Mouse (Mus musculus) frontal cortex, postnatal 10 days (tissue): ENCODE data around the gene Dcpp2.
A peak's percentile ranks its signal among the peaks of the same experiment; 100 is the strongest.
"Not testable (repeated sequence)": the region's sequence is repeated elsewhere in the genome, so short reads cannot be mapped to it uniquely, and the experiment has no call there.

ENCODE experiments used
- DNase-seq, 2 experiments: peaks; one replicate each; pipeline ENCODE4 v3.0.0; 2022; ENCODE audit warnings: low spot score in 2 of 2, mixed read lengths in 1 of 2

Dcpp2 gene

DNA sequence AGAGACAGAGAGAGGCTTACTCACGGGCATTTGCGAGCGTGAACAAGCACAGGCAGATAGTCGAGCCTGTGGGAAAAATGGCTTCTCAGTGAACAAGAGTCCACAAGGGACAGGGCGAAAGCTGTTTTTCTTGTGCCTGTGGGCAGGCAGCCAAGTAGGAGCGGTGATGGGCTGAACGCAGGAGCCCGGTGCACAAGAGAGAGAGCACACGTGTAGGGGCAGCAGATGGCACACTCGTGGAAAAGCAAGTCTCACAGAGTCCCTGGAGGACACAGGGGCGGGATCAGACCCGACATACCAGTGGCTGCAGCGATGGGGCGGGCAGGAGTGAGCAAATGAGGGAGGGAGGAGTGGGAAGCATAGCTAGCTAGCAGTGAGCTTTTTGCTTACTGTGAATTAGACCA lies 44.4 kb downstream of the Dcpp2 start:
- DNase-seq, result peak; percentile 46 to 74

GRCm38 (mm10) chr17:23931157-23931556 lies 50.5 kb downstream of the Dcpp2 start:
- no peak for DNase-seq

- DNase-seq, result no peak
Measured at GRCm38 (mm10) chr17:23941372-23941771, 60.7 kb downstream of the Dcpp2 start, which contains the start of gene Sbp. Gene Sbp, plus strand, starts transcription at chr17:23941672.

GRCm38 (mm10) chr17:23947486-23947885 lies 66.8 kb downstream of the Dcpp2 start:
- DNase-seq, result not testable (repeated sequence)

- no peak for DNase-seq
Measured at GRCm38 (mm10) chr17:23949068-23949467, 68.4 kb downstream of the Dcpp2 start.
